Mouse (Mus musculus) right cerebral cortex, adult 2 months (tissue): ENCODE results near the gene Rptor.
A peak's percentile ranks its signal among the peaks of the same experiment; 100 is the strongest.

ENCODE experiments used
- DNase-seq, 2 experiments: peaks; one replicate each; pipeline ENCODE4 v3.0.0; 2021 to 2022; ENCODE audit warnings: low spot score in 2 of 2

Gene Rptor

DNA sequence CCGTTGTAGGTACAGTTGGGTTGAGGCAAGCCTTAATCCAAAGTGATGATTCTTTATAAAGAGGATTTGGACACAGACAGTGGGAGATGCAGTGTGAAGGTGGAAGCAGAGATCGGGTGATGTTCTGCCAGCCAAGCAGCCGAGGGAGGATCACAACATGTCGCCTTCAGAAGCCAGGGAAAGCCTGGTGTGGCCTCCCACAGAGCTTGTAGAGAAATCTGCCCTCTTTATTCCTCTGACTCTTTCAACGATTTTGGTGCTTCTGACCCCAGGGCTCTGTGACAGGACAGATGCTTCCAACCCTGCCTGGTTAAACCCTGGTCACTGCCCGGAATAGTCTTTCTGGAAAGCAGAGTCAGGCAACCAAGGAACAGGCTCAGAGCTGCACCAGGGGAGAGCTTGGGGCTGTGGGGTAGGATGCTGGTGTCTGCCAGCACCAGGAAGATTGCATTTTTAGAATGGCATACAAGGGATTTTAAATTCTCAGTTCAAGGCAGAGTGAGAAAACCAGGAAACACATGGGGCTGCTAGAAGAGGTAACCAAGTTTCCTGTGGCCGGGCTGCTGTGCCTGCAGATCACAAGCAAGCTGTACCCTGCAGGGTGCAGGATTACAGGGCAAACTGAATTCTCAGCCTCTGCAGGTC lies 304.4 kb downstream of the Rptor start:
- peak; percentile 63 to 68 for DNase-seq

DNA sequence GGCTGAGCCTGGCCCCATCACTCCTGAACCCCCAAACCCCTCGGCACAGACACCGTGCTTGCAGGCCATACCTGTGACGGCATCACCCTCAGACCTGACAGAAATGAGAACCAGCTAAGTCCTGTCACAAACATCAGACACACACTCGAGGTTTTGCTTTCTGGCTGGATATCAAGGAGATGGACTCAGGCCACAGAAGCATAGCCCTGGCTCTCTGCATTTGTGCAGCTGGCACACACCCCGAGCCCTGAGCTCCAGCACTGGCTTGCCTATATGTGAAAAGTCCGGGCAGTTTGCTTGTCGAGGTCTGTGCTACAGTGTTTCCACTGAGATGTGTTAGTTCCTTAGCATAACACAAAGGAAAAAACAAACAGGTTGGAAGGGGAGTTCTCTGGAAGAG lies 305.0 kb downstream of the Rptor start:
- no peak for DNase-seq

DNA sequence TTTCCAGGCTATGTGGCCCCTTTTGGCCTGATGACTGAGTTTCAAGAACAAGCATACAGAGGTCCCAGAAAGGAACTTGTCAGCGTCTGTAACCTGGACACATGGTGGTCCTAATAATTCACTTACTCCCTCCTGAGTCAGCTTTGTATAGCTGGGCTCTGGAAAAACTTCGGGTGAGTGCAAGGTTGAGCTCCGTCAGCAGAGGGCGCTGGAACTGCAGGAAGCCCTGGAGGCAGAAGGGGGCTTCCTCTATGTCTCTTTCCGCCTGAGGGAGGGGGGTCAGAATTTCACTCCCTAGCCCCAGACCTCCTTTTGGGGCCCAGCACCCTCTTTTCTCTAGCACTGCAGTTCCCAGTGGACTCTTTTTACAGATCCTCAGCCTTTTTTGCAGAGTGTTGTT lies 306.7 kb downstream of the Rptor start:
- DNase-seq: peak; percentile 84 to 87

DNA sequence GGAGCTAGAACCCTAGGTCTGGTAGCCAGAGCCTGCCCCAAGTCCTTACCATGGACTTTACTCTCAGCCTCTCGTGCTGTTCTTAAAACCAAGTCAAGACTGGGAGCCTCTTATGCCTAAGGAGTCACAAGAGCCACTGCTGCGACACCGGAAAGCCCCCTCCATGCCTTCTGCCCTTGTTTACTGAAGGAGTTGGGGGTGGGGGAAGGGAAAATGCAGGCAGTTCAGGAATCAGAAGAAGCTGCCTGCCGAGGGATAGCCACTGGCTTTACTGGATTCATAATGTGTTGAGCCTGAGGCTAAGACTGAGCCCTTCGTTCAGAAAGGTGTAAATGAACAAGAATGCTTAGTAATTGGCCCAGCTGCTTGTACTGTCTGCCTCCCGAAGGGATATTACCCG lies 310.1 kb downstream of the Rptor start:
- no peak for DNase-seq

DNA sequence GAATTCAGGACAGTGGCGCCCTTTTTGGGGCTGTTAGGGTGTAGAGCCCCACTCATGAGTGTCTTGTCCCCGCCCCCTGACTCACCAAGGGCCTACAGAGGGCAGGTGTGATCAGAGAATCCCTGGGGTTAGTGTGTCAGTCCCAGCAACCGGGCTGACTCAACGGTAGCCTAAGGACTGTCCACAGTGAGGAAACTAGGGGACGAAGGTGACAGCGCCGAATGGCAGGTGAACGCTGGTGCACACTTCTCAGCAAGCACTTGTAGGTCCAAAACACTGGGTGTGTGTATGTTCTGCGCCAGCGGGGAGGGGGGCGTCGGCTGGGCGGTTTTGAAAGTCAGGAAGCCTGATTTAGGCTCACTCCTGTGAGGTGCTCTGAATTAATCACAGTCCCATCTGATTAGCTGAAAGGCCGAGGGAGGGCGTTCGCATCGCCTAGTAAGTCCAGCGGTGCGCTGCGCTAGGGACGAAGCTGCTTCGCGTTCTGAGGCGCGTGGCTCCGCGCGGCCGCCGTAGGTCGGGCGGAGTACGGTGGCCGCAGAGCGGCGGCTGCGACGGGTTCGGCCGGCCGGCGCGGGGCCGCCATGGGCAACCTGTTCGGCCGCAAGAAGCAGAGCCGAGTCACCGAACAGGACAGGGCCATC lies 310.7 kb downstream of the Rptor start, which contains the start of gene Chmp6:
Gene Chmp6, plus strand, starts transcription at position 151 of the 644 bp plus-strand sequence.
- peak; percentile 91 to 95 for DNase-seq

DNA sequence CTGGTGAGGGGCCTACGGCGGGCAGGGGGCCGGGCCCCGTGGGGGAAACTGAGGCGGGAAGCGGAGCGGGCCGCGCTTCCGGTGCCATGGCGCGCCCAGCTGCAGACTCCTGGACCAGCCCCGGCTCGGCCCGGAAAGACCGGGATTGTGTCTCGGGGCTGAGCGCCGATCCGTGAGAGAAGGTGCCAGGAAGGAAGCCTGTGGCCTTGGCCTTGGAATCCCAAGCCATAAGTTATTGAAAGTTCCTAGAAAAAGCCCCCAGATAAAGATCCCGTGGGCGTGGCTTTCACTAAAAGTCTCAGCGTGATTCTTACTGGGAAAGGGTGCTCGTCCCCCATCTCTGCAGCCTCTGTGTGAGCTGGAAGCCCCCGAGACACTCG lies 311.2 kb downstream of the Rptor start:
- DNase-seq: no peak

DNA sequence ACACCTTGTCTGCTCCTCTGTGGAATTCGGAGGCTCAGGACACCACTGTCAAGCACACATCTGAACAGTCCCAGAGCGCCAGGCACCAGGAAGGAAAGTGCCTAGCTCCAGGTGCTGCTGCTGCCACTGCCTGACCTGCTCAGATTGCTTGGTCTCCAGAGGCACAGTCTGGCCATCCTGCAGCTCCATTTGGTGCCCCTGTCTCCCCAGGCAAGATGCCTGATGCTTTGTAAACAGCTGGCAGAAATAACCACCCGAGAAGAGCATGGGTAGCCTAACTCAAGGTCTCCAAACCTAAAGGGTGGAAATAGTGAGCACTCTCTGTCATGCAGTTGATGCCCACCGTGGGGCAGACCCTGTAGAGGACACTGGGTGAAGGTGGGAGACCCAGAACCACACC lies 311.7 kb downstream of the Rptor start:
- no peak for DNase-seq

DNA sequence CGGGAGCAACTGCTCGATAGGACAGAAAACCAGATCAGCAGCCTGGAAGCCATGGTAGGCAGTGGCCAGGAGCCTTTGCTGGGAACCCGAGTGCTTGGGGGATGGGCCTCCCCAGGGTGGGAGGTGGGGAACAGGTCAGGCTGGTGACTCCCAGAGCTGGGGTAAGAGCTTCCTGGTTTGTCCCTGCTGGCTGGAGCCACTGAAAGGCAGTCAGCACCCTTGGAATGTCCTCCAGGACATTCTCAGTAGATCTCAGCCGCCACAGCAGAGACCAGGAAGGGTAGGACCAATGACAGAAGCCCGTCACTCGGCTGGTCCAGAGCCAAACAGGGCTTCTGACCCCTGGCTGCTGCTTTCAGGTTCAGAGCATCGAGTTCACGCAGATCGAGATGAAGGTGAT lies 313.0 kb downstream of the Rptor start:
- DNase-seq: no peak

DNA sequence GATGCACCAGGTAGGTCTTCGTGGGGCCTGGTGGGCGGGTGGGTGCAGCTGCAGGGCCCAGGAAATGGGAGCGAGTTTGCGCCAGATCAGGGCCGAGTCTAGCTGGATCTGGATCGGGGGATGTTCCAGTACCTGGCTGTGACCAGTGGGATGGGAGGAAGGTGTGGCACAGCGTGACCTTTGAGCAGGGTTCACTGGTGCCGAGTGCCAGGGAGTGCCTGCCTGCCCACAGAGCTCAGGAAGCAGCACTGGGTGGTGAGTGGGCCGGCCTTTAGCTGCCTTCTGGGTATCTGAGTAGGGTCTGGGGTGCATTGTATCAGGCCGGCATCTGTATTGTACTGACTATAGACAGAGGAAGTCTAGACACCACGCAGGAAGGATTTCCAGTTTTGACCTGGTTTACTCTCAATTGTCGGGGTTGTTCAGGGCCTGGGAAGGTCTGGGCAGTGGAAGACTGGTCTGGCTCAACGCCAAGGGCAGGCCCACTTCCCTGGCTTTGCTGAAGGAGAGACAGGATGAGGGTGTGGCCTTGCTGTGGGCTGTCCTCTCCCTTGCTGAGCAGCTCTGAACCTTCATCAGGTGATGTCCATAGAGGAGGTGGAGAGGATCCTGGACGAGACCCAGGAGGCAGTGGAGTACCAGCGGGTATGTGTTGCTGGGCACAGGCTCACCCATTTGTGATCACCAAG lies 313.5 kb downstream of the Rptor start:
- no peak for DNase-seq

DNA sequence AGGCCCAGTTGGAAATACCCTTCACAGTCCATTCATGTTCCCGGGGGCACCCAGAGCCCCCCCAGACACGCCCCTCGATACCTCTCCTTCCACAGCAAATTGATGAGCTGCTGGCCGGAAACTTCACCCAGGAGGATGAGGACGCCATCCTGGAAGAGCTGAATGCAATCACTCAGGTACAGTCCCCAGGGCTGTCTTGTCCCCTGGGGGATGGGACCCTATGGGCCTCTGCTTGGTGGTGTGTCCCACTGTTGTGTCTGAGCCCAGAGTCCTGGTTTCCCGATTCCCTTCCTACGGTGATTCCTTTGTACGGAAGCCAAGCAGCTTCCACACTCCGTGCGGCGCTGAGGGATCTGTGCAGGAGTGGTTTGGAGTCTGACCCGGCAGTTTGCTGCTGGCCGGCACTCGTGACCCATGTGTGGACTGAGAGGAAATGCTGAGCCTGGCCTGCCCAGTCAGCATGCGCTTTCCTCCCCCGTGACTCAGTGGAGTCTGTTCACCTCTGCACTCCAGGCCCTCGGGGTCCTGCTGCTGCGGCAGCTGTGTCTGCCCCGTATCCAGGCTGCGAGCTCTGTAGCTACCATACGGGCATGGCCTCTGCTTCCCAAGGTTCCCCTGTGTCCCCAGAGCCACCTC lies 314.2 kb downstream of the Rptor start:
- DNase-seq: no peak

DNA sequence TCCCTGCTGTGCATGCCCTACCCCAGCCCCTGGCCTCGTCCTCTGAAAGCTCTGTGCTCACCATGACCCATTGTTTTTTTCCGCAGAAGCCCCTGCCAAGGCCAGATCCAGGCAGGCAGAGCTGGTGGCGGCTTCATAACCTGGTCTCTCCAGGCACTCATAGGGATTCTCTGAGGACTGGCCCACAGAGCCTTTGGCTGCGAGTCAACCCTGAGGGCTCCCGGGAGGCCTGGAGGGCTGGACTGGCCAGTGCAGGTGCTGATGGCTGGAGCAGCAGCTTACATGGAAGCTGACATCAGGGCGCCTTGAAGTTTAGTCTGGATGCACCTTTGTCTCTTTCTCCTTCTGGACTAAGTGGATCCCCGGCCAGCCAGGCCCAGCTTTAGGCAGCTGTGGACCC lies 315.8 kb downstream of the Rptor start:
- DNase-seq: no peak

DNA sequence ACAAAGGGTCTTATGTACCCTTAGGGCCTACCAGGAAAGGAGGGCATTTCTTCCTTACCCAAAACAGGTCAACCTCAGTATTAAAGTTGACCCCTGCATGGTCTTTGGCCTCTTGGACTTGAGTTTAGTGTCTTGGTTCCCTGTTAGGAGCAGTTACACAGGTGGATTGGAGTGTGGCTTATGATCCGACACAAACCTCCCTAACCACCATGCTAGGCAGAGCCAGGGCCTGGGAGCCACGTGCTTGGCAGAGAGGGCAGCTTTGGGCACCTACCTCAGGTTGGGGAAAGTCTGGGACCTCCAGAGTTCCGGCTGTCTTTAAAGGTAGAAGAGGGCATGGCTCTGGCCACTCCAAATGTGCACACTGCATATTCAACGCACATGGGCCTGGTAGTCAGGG lies 316.7 kb downstream of the Rptor start:
- DNase-seq: no peak

DNA sequence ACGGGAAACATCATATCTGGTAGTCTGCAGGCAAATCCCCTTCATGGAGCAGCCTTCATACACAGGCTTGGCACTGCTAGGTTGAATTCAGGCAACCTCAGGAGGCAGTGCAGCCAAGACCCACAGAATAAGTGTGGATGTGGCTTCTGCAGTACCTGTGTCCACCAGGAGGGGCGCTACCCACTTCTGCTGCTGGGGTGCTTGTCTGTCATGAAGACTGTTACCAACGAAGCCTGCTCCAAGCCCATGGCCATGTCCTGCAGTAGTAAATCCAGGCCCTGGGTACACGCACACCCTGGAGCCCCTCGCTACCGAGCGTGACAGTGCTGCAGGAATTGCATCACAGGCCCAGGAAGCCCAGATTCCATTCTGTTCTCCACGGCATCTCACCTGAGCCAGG lies 317.2 kb downstream of the Rptor start:
- DNase-seq: peak; percentile 73 to 78

DNA sequence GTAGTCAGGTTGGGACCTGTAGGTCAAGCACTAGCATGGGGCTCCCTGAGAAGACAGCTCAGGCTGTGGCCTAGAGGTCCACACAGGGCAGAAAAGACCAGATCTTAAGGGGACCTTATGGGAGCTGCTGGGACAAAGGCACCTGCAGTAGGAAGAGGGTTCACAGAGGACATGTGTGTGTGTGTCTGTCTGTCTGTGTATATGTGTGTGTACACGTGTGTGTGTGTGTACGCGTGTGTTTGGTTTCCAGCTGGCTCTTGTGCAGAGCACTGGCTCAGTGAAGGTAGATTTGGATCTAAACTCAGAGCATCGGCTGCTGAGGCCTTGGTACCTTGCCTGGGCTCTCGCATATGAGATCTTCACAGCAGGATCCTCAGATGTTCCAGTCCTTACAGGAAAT lies 318.0 kb downstream of the Rptor start:
- DNase-seq: no peak

DNA sequence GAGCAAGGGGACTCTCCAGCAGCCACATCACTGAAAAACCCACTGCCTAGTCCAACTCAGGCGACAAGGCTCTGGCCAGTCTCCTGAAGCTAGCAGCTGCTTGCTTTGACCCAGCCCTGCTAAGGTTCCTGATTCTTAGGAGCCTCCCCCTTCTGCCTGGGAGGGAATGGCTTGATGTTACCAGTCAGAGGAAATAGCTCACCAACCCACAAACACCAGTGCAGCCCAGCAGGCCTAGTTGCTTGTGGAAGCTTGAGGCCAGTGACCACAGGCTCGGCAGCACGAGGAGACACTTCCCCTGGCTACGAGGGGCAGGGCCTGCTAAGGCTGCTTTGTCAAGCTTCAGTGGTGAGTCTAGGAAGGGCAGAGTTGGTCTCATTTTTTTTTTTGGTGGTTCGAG lies 322.5 kb downstream of the Rptor start:
- no peak for DNase-seq

DNA sequence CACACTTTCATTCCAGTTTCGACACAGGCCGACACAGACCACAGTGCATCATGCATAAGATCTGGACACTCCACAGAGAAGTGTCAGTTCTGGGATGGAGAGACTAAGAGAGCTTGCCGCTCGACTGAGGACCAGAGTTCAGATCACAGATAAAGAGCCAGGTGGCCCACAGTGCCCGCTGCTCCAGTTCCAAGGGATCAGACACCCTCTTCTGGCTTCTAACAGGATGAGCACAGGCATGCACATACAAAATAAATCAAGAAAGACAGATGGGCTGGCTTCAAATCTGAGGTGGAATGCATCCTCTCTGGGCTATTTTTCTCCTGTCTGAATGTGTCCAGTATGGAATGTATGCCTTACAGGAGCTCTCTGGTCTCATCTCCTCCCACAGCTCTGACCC lies 324.1 kb downstream of the Rptor start:
- no peak for DNase-seq

DNA sequence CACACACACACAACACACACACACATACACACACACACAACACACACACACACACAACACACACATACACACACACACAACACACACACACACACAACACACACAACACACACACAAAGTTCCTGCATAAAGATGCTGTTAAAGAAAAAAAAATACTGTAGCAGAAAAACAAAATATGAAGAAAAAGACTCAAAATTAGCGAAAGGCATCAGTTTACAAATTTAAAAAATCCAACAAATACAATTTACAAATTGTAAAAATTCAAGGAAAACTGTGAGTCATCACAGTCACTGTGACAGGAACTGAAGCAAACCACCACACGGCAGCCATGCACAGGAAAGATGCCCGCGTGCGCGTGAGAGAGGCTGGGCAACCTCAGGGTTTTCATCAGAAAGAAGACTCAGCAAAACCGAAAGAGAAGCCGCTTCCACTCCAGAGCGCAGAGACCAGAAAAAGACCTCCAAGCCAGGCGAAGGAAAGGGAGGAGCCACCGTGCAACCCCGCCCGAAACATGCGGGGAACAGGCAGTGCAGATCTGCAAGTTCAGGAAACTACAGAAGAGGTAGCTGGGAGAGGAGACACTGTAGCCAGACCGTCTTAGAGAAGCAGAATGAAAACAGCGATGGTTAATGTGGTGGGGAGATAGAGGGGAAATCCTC lies 325.4 kb downstream of the Rptor start:
- peak; percentile 64 to 70 for DNase-seq

DNA sequence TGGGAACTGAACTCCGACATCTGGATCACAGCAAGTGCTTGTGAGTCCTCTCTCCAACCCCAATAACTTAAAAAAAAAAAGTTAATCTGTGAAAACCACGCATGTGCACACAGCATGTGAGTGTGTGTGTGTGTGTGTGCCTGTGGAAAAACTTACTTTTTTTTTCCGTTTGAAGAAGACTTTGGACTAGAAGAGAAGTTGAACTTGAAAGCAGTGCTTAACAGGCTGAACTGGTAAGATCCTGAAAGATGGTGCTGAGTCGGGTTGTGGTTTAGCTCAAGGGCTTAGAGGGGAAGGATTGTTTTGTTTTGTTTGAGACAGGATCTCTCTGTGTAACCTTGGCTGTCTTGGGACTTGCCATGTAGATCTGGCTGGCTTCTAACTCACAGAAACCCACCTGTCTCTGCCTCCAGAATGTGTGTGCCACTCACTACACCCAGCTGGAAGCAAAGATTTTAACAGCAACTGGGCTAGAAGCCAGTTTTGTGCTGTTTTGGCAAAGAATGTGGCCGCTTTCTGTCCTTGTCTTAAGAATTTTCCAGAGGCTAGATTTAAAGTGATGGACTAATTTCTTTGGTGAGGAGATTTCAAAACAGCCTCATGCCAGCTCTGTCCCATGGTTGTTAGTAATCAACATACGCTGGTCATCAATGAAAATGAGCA lies 327.0 kb downstream of the Rptor start:
- DNase-seq: no peak

DNA sequence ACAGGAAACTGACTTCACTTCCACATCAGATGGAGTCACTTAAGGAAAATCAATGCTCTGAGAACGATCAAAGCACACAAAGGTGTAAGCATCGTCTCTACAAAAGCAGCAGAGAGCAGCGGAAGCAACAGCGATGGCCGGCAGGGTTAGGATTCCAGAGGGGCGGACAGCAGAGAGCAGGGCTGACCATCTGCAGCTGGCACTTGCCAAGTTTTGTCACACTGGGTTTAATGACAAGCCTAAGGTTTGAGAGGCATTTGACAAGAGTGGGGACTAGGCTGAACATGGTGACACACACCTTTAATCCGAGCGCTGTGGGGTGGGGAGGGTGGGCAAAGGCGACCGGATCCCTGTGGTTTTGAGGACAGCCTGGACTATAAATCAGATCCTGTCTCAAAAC lies 329.1 kb downstream of the Rptor start:
- no peak for DNase-seq

DNA sequence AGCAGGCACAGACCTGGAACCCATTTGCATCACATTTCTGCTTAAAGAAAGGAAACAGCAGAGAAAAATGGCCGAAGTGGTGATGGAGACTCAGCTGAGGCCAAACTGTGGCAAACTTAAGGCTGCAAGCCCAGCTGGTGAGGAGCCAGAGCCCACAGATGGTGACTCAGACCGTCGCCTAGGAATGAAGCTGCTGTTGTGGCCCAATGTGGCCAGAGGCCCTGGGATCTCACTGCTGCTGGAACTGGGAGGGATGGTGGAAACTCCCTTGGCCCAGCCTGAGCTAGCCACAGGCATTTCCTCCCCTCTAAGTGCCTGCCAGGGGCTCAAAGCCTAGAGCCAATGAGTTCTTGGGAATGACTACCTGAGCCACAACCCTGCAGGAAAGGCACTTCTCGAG lies 330.4 kb downstream of the Rptor start:
- DNase-seq: no peak

DNA sequence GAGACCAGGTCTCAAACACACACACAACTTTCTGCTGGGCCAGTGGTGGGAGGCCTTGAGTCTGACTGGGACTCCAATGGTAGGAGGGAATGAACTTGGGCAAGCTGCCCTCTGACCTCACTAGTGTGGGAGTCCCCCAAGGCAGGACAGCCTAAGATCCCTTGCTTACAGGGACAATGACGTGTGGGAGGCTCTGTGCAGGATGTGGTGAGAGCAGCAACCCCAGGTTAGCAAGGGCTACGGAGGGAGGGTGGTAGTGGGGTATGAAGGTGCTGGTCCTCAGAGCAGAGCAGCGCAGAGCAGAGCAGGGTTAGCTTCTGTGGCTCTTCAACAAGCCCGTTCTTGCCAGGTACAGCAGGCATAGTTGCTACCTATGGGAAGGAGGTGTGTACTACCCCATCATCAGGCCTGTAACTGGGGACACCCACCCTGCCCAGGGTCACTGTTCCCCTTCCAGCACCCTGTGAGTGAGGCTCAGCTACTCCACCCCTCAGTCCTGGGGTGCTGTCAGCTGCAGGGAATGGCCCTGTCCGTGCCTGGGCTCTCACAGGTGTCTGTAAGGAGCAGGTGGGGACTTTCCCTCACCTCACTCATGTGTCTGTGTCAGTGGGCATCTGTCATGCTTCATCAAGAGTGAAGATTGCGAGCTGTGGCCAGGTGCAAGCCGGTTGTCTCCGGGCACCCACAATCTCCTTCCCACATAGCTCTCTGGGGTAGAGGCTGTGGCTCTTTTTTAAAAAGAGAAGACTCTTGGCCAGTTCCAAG lies 331.3 kb downstream of the Rptor start:
- no peak for DNase-seq
